Mouse (Mus musculus) kidney, embryonic 14.5 days (tissue): Measurements from ENCODE around the gene Gm21783. TPM values are rescaled to one million over a fixed set of nuclear protein-coding genes. Genes with fewer than 3 reads are reported as not detected.
"Not testable (repeated sequence)": the region's sequence is repeated elsewhere in the genome, so short reads cannot be mapped to it uniquely, and the experiment has no call there.

Experiments used
- ATAC-seq: fragments of 200-750 bp; cut with Nextera tagmentation; 2 replicates; pipeline ENCODE4 v1.8.0; 2017; ENCODE audit warnings: moderate number of reproducible peaks, mild to moderate bottlenecking, moderate TSS enrichment, moderate library complexity; ENCODE audit not compliant: low FRiP score, low TSS enrichment
- H3K27ac ChIP-seq: fragments of 300-500 bp; sonication (generic); 2 replicates; pipeline ENCODE4 v1.5.1; 2014; ENCODE audit warnings: low read depth, mild to moderate bottlenecking, low read length, moderate library complexity, mixed read lengths
- H3K27me3 ChIP-seq: fragments of 300-500 bp; sonication (generic); 2 replicates; pipeline ENCODE4 v1.6.1; 2014; ENCODE audit warnings: mild to moderate bottlenecking, low read length; ENCODE audit not compliant: control insufficient read depth, insufficient read depth
- H3K36me3 ChIP-seq: fragments of 300-500 bp; sonication (generic); 2 replicates; pipeline ENCODE4 v1.6.1; 2014; ENCODE audit warnings: low read length, mixed read lengths; ENCODE audit not compliant: control insufficient read depth, insufficient read depth
- H3K4me1 ChIP-seq: fragments of 300-500 bp; sonication (generic); 2 replicates; pipeline ENCODE4 v1.6.1; 2014; ENCODE audit warnings: low read length, mixed read lengths; ENCODE audit not compliant: control insufficient read depth, insufficient read depth
- H3K4me2 ChIP-seq: fragments of 300-500 bp; sonication (generic); replicated peaks from 2 replicates; pipeline ENCODE4 v1.6.1; 2014; ENCODE audit warnings: low read depth, mild to moderate bottlenecking, low read length
- H3K4me3 ChIP-seq: fragments of 300-500 bp; sonication (generic); 2 replicates; pipeline ENCODE4 v1.5.1; 2014; ENCODE audit warnings: mild to moderate bottlenecking, low read length
- H3K9ac ChIP-seq: fragments of 300-500 bp; sonication (generic); 2 replicates; pipeline ENCODE4 v1.6.1; 2014; ENCODE audit warnings: low read depth, mild to moderate bottlenecking, low read length, moderate library complexity
- H3K9me3 ChIP-seq: fragments of 300-500 bp; sonication (generic); 2 replicates; pipeline ENCODE4 v1.6.1; 2016; ENCODE audit warnings: low read length; ENCODE audit not compliant: control insufficient read depth
- WGBS: fragments of 180-500 bp; shearing (Covaris S2); extraction: QIAGEN DNeasy Blood & Tissue Kit; methylation state at CpG from one replicate; pipeline ENCODE4 v1.1.7; 2014; 5-methylcytosine and 5-hydroxymethylcytosine counted together
- polyA plus RNA-seq: library from polyadenylated mRNA; unstranded; fragments of >200 nt; fragmentation: Nextera tagmentation; extraction: Ambion mirVana; gene quantifications from 2 replicates; pipeline ENCODE4 v1.2.1, GENCODE M21; 2014

The Gm21783 gene
- not detected in 2 replicates for polyA plus RNA-seq

DNA sequence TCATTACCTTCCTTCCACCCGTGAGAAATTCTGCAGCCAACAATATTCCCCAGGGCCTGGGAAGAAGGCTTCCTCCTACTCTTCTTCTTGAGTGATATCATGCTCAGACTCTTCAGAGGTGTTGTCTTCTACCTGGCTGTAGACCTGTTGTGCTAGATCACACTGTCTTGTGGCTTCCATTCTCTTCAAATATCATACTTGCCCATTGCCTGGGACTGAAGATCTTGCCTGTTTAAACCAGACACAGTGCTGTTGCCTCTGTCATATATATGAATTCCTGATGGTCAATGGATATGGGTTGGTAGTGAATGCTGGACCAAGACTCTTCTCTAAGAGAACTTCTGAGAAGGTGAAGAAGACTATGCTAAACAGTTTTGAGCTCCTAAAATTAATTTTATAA, at the start of gene Gm21783:
Gene Gm21783, minus strand, starts transcription at position 101 of the 400 bp plus-strand sequence.
- not testable (repeated sequence) for H3K4me3 ChIP-seq
- no CpG with 5 or more reads among the region's 1 CpGs for WGBS

More for the DNA sequence above, at the start of gene Gm21783:
- H3K4me1 ChIP-seq, H3K9ac ChIP-seq, H3K9me3 ChIP-seq, H3K36me3 ChIP-seq, H3K27ac ChIP-seq, H3K27me3 ChIP-seq, ATAC-seq, H3K4me2 ChIP-seq: not testable (repeated sequence)
